ENCODE assay signal across 20 mouse cellular contexts in the genomic region with DNA sequence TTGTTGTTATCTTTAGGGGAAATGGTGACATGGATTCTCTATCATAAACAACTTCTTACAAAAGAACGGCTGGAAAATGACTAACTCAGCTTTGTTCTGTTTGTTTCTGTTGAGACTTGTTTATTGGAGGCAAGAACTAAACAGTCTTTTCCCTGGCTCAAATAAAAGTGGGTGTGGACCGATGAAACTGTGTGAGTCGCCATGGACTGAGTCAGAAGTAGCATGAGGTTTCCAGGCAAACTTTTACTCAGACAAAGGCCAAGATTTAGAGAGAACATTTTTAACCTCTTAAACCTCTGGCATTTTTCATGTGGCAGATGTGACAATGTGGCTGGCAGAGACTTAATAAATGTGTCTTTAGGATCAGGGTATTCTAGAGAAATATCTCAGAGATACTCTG. TPM values are rescaled to one million over a fixed set of nuclear protein-coding genes. Genes with fewer than 3 reads are reported as not detected.
"Had no signal": no experiment of that assay in that cellular context is flagged by ENCODE, and none has a peak within 500 bp of the region (broad histone marks: within the 10 kb centered on the region; RNA-seq: fewer than 3 reads in every experiment).

No protein-coding gene starts in this region.

- H3K27ac ChIP-seq: kidney, embryonic 15.5 days; left cerebral cortex, adult 2 months; limb, embryonic 10.5 days; liver, embryonic 15.5 days; lung, embryonic 15.5 days; midbrain, embryonic 13.5 days; stomach, postnatal 0 days had no signal

- H3K4me3 ChIP-seq: kidney, embryonic 15.5 days; left cerebral cortex, adult 2 months; limb, embryonic 10.5 days; liver, embryonic 15.5 days; lung, embryonic 15.5 days; midbrain, embryonic 13.5 days had no signal

- H3K9me3 ChIP-seq: kidney, embryonic 15.5 days; limb, embryonic 10.5 days; liver, embryonic 15.5 days; lung, embryonic 15.5 days; midbrain, embryonic 13.5 days had no signal

- DNase-seq: kidney, adult 2 months; kidney, postnatal 14 days; right cerebral cortex, adult 18-20 months; right cerebral cortex, postnatal 25 days; thymus, postnatal 4 days had no signal

- H3K27me3 ChIP-seq: kidney, embryonic 15.5 days; liver, embryonic 15.5 days; lung, embryonic 15.5 days; midbrain, embryonic 13.5 days had no signal

- H3K4me1 ChIP-seq: kidney, embryonic 15.5 days; liver, embryonic 15.5 days; lung, embryonic 15.5 days; midbrain, embryonic 13.5 days had no signal

- H3K36me3 ChIP-seq: kidney, embryonic 15.5 days; limb, embryonic 10.5 days; liver, embryonic 15.5 days; lung, embryonic 15.5 days; midbrain, embryonic 13.5 days had no signal

RNA-seq across cellular contexts. Expression of gene Cldn16, which starts 32.7 kb away (rescaled TPM):
- total RNA-seq: layer of hippocampus, postnatal 25 days; left cerebral cortex, adult 2 months; left cerebral cortex, postnatal 14 days; megakaryocyte progenitor cell, adult 5-6 weeks; midbrain, postnatal 0 days had no signal
- polyA plus RNA-seq: large intestine, adult 2 months; limb, embryonic 10.5 days; limb, embryonic 14.5 days; liver, embryonic 11.5 days; liver, embryonic 15.5 days; lung, embryonic 15.5 days; midbrain, embryonic 13.5 days; midbrain, postnatal 0 days; neural tube, embryonic 14.5 days; stomach, postnatal 0 days had no signal
